Mouse (Mus musculus): Measurements from ENCODE around the gene Uqcrh. TPM values are rescaled to one million over a fixed set of nuclear protein-coding genes. Genes with fewer than 3 reads are reported as not detected.

Uqcrh gene
- total and polyA plus RNA-seq, 2 experiments from 2014 or later: 247 to 429 TPM

- ATAC-seq (ENCODE audit: low FRiP score): no peak
These were observed 41.5 kb downstream of the Uqcrh start for GRCm38 (mm10) chr4:116033374-116033773.

GRCm38 (mm10) chr4:116032906-116033305 is 42.0 kb downstream of the Uqcrh start:
- DNase-seq (ENCODE audit: low spot score): no peak
- Histone ChIP-seq H3K4me2 (ENCODE audit: low read depth, low read length, poor library complexity, severe bottlenecking) (no peak overlapping the region), H3K4me3 (ENCODE audit: low read depth, low read length) (no peak overlapping the region), H3K4me1 (ENCODE audit: insufficient read depth, low read length) (no peaks in the 10 kb centered on the region), H3K27me3 (ENCODE audit: insufficient read depth, low read length) (no peaks in the 10 kb centered on the region), H3K27ac (ENCODE audit: low read depth, low read length) (no peak overlapping the region), H3K9me3 (ENCODE audit: low read length) (no peaks in the 10 kb centered on the region), H3K9ac (replicated peaks; ENCODE audit: low read length, poor library complexity, severe bottlenecking) (no peak overlapping the region), H3K36me3 (ENCODE audit: insufficient read depth, low read length) (0 out of 2 replicates have a peak, but pooled peaks cover 6% of the 10 kb centered on the region)
- WGBS: 88% methylated on average over 9 of the region's 9 CpGs
- ATAC-seq (ENCODE audit: low FRiP score): no peak
- no peak for TF ChIP-seq CTCF (IDR thresholded peaks at IDR 0.05)

More at GRCm38 (mm10) chr4:116033374-116033773, 41.5 kb downstream of the Uqcrh start:
- H3K9ac ChIP-seq (replicated peaks; ENCODE audit: low read length, poor library complexity, severe bottlenecking): no peak overlapping the region
- DNase-seq (ENCODE audit: low spot score): no peak
- H3K27ac ChIP-seq (ENCODE audit: low read depth, low read length): no peak overlapping the region
- H3K4me3 ChIP-seq (ENCODE audit: low read depth, low read length): no peak overlapping the region
- H3K27me3 ChIP-seq (ENCODE audit: insufficient read depth, low read length): no peaks in the 10 kb centered on the region
- WGBS: 95% methylated on average over 5 of the region's 5 CpGs
- H3K36me3 ChIP-seq (ENCODE audit: insufficient read depth, low read length): 0 out of 2 replicates have a peak, but pooled peaks cover 6% of the 10 kb centered on the region
- no peaks in the 10 kb centered on the region for H3K4me1 ChIP-seq (ENCODE audit: insufficient read depth, low read length)
- TF ChIP-seq CTCF (IDR thresholded peaks at IDR 0.05): no peak
- H3K4me2 ChIP-seq (ENCODE audit: low read depth, low read length, poor library complexity, severe bottlenecking): no peak overlapping the region
- no peaks in the 10 kb centered on the region for H3K9me3 ChIP-seq (ENCODE audit: low read length)

GRCm38 (mm10) chr4:116017902-116018746 is 56.7 kb downstream of the Uqcrh start, which contains the start of gene Faah:
TSS of gene Faah (minus strand) at chr4:116017926.
- 7% methylated on average over 18 of the region's 18 CpGs for WGBS
- TF ChIP-seq CTCF (IDR thresholded peaks at IDR 0.05): no peak
- H3K36me3 ChIP-seq (ENCODE audit: insufficient read depth, low read length): no peaks in the 10 kb centered on the region
- peak within 1 kb of the TSS; percentile 82 for H3K4me3 ChIP-seq (ENCODE audit: low read depth, low read length)
- H3K4me2 ChIP-seq (ENCODE audit: low read depth, low read length, poor library complexity, severe bottlenecking): peak within 1 kb of the TSS; percentile 84
- peaks cover 4% of the 10 kb centered on the region; the same call in 1 of the 2 replicates for H3K4me1 ChIP-seq (ENCODE audit: insufficient read depth, low read length)
- peaks cover 13% of the 10 kb centered on the region; the same call in 1 of the 2 replicates for H3K27me3 ChIP-seq (ENCODE audit: insufficient read depth, low read length)
- H3K27ac ChIP-seq (ENCODE audit: low read depth, low read length): peak within 1 kb of the TSS; percentile 69
- DNase-seq (ENCODE audit: low spot score): no peak
- ATAC-seq (ENCODE audit: low FRiP score): peak; percentile 46
- no peaks in the 10 kb centered on the region for H3K9me3 ChIP-seq (ENCODE audit: low read length)
- H3K9ac ChIP-seq (replicated peaks; ENCODE audit: low read length, poor library complexity, severe bottlenecking): peak within 1 kb of the TSS; percentile 87

GRCm38 (mm10) chr4:116017300-116017901 is 57.5 kb downstream of the Uqcrh start:
- DNase-seq (ENCODE audit: low spot score) (peak; percentile 79), ATAC-seq (ENCODE audit: low FRiP score) (peak; percentile 82)
- H3K36me3 ChIP-seq (ENCODE audit: insufficient read depth, low read length): no peaks in the 10 kb centered on the region
- 0% methylated on average over 59 of the region's 60 CpGs for WGBS
- peak; percentile 33 for TF ChIP-seq CTCF (IDR thresholded peaks at IDR 0.05)
- peak overlapping the region; percentile 84 for H3K4me2 ChIP-seq (ENCODE audit: low read depth, low read length, poor library complexity, severe bottlenecking)
- peaks cover 4% of the 10 kb centered on the region; the same call in 1 of the 2 replicates for H3K4me1 ChIP-seq (ENCODE audit: insufficient read depth, low read length)
- H3K4me3 ChIP-seq (ENCODE audit: low read depth, low read length): peak overlapping the region; percentile 82
- H3K27me3 ChIP-seq (ENCODE audit: insufficient read depth, low read length): peaks cover 13% of the 10 kb centered on the region; the same call in 1 of the 2 replicates
- peak overlapping the region; percentile 87 for H3K9ac ChIP-seq (replicated peaks; ENCODE audit: low read length, poor library complexity, severe bottlenecking)
- peak overlapping the region; percentile 69 for H3K27ac ChIP-seq (ENCODE audit: low read depth, low read length)
- H3K9me3 ChIP-seq (ENCODE audit: low read length): no peaks in the 10 kb centered on the region

Other genes with a start within 250 kb of the Uqcrh start
- gene Mob3c, start 247.0 kb downstream of the Uqcrh start, total RNA-seq (2014; rRNA removed): 3.7 and 12.1 TPM in 2 replicates
- gene Mob3c, start 247.0 kb downstream of the Uqcrh start, polyA plus RNA-seq (2015; fragmentation: Nextera tagmentation; extraction: Ambion mirVana): 2.8 and 3.1 TPM in 2 replicates
- gene Mknk1, start 235.9 kb downstream of the Uqcrh start, total RNA-seq (2014; rRNA removed): 18.5 and 27.8 TPM in 2 replicates
- 22.8 and 23.2 TPM in 2 replicates for gene Mknk1, start 235.9 kb downstream of the Uqcrh start, polyA plus RNA-seq (2015; fragmentation: Nextera tagmentation; extraction: Ambion mirVana)
- gene Kncn, start 190.7 kb downstream of the Uqcrh start, total RNA-seq (2014; rRNA removed): 0.09 and 0.11 TPM in 2 replicates
- 0.16 and 0.25 TPM in 2 replicates for gene Kncn, start 190.7 kb downstream of the Uqcrh start, polyA plus RNA-seq (2015; fragmentation: Nextera tagmentation; extraction: Ambion mirVana)
- gene 6430628N08Rik, start 184.4 kb downstream of the Uqcrh start, total RNA-seq (2014; rRNA removed): 0.33 and 0.66 TPM in 2 replicates
- 0.94 and 1.2 TPM in 2 replicates for gene 6430628N08Rik, start 184.4 kb downstream of the Uqcrh start, polyA plus RNA-seq (2015; fragmentation: Nextera tagmentation; extraction: Ambion mirVana)
- gene Dmbx1, start 135.1 kb downstream of the Uqcrh start, total RNA-seq (2014; rRNA removed): 9.6 and 10.3 TPM in 2 replicates
- gene Dmbx1, start 135.1 kb downstream of the Uqcrh start, polyA plus RNA-seq (2015; fragmentation: Nextera tagmentation; extraction: Ambion mirVana): 7.7 and 8.7 TPM in 2 replicates
- gene Faah, start 57.1 kb downstream of the Uqcrh start, total RNA-seq (2014; rRNA removed): 25.8 and 43.1 TPM in 2 replicates
- 30.6 and 31.2 TPM in 2 replicates for gene Faah, start 57.1 kb downstream of the Uqcrh start, polyA plus RNA-seq (2015; fragmentation: Nextera tagmentation; extraction: Ambion mirVana)
- 8.7 and 10.9 TPM in 2 replicates for gene Nsun4, start 21.2 kb downstream of the Uqcrh start, total RNA-seq (2014; rRNA removed)
- gene Nsun4, start 21.2 kb downstream of the Uqcrh start, polyA plus RNA-seq (2015; fragmentation: Nextera tagmentation; extraction: Ambion mirVana): 8.7 and 8.9 TPM in 2 replicates
- gene Lrrc41, start 198 bp upstream of the Uqcrh start, total RNA-seq (2014; rRNA removed): 103 and 129 TPM in 2 replicates
- gene Lrrc41, start 198 bp upstream of the Uqcrh start, polyA plus RNA-seq (2015; fragmentation: Nextera tagmentation; extraction: Ambion mirVana): 70.0 and 71.6 TPM in 2 replicates
- gene Rad54l, start 48.6 kb upstream of the Uqcrh start, total RNA-seq (2014; rRNA removed): 1.9 and 3.0 TPM in 2 replicates
- 2.4 and 2.5 TPM in 2 replicates for gene Rad54l, start 48.6 kb upstream of the Uqcrh start, polyA plus RNA-seq (2015; fragmentation: Nextera tagmentation; extraction: Ambion mirVana)
- 78.5 and 80.9 TPM in 2 replicates for gene Pomgnt1, start 48.8 kb upstream of the Uqcrh start, total RNA-seq (2014; rRNA removed)
- 58.1 and 61.9 TPM in 2 replicates for gene Pomgnt1, start 48.8 kb upstream of the Uqcrh start, polyA plus RNA-seq (2015; fragmentation: Nextera tagmentation; extraction: Ambion mirVana)
- gene Lurap1, start 76.3 kb upstream of the Uqcrh start, total RNA-seq (2014; rRNA removed): 5.2 and 5.6 TPM in 2 replicates
- gene Lurap1, start 76.3 kb upstream of the Uqcrh start, polyA plus RNA-seq (2015; fragmentation: Nextera tagmentation; extraction: Ambion mirVana): 2.4 and 2.6 TPM in 2 replicates
- gene Tspan1, start 92.5 kb upstream of the Uqcrh start, total RNA-seq (2014; rRNA removed): 0.57 and 0.77 TPM in 2 replicates
- gene Tspan1, start 92.5 kb upstream of the Uqcrh start, polyA plus RNA-seq (2015; fragmentation: Nextera tagmentation; extraction: Ambion mirVana): 0.26 and 0.31 TPM in 2 replicates
- not detected in 2 replicates for gene 1700042G07Rik, start 98.3 kb upstream of the Uqcrh start, total RNA-seq (2014; rRNA removed)
- gene 1700042G07Rik, start 98.3 kb upstream of the Uqcrh start, polyA plus RNA-seq (2015; fragmentation: Nextera tagmentation; extraction: Ambion mirVana): not detected in 2 replicates
- gene Gm49337, start 98.3 kb upstream of the Uqcrh start, total RNA-seq (2014; rRNA removed): not detected in 2 replicates
- gene Gm49337, start 98.3 kb upstream of the Uqcrh start, polyA plus RNA-seq (2015; fragmentation: Nextera tagmentation; extraction: Ambion mirVana): not detected in 2 replicates
- 48.3 and 59.5 TPM in 2 replicates for gene Pik3r3, start 146.5 kb upstream of the Uqcrh start, total RNA-seq (2014; rRNA removed)
- 39.5 and 47.3 TPM in 2 replicates for gene Pik3r3, start 146.5 kb upstream of the Uqcrh start, polyA plus RNA-seq (2015; fragmentation: Nextera tagmentation; extraction: Ambion mirVana)